Mouse (Mus musculus) effector memory CD4-positive, alpha-beta T cell, adult 5 months (primary cell): ENCODE data around the gene Ttc30a2. TPM values are rescaled to one million over a fixed set of nuclear protein-coding genes. Genes with fewer than 3 reads are reported as not detected.

Experiments
- polyA plus RNA-seq: library from polyadenylated mRNA; unstranded; fragments of 100-300 nt; shearing (Covaris generic); gene quantifications from one replicate; pipeline ENCODE4 v1.2.1, GENCODE M21; 2017

The Ttc30a2 gene
- polyA plus RNA-seq: not detected

GRCm38 (mm10) chr2:75977752-75978368, at the start of gene Ttc30a2:
TSS of gene Ttc30a2 (minus strand) at chr2:75978170.

GRCm38 (mm10) chr2:75981440-75982081, 3.6 kb upstream of the Ttc30a2 start, which contains the start of gene Ttc30a1:
TSS of gene Ttc30a1 (minus strand) at chr2:75981967.

GRCm38 (mm10) chr2:75938117-75939063, 39.6 kb downstream of the Ttc30a2 start, which contains the start of gene Ttc30b:
TSS of gene Ttc30b (minus strand) at chr2:75938585.

Other genes starting within 250 kb of the Ttc30a2 start
- 60.5 TPM for gene Agps, start 146.0 kb downstream of the Ttc30a2 start, polyA plus RNA-seq
- 0.21 TPM for gene Ttc30b, start 39.6 kb downstream of the Ttc30a2 start, polyA plus RNA-seq
- gene Ttc30a1, start 3.8 kb upstream of the Ttc30a2 start, polyA plus RNA-seq: 0.30 TPM